Mouse (Mus musculus): ENCODE data around the gene Exoc5.
"Not testable (repeated sequence)": the region's sequence is repeated elsewhere in the genome, so short reads cannot be mapped to it uniquely, and the experiment has no call there.

Exoc5 gene

GRCm38 (mm10) chr14:49066274-49066823 lies at the start of gene Exoc5:
Exoc5 (minus strand) TSS chr14:49066653.
- Histone ChIP-seq H3K4me3 (replicated peaks; ENCODE audit: low read length) (peak within 1 kb of the TSS; percentile 93), H3K9me3 (ENCODE audit: low read length) (no peaks in the 10 kb centered on the region), H3K4me1 (replicated peaks; ENCODE audit: low read depth, low read length) (peaks cover 22% of the 10 kb centered on the region), H3K27me3 (ENCODE audit: insufficient read depth, low read length) (no peaks in the 10 kb centered on the region), H3K36me3 (ENCODE audit: insufficient read depth, low read length) (no peaks in the 10 kb centered on the region)
- TF ChIP-seq POU5F1 (IDR thresholded peaks at IDR 0.05; ENCODE audit: borderline replicate concordance, low read length) (no peak), CTCF (conservative IDR thresholded peaks at IDR 0.05; ENCODE audit: low read length) (no peak), NANOG (IDR thresholded peaks at IDR 0.05; ENCODE audit: borderline replicate concordance, low read length) (no peak)

- not testable (repeated sequence) for H3K27me3 ChIP-seq (ENCODE audit: insufficient read depth, low read length); H3K36me3 ChIP-seq (ENCODE audit: insufficient read depth, low read length); H3K4me3 ChIP-seq (replicated peaks; ENCODE audit: low read length); H3K9me3 ChIP-seq (ENCODE audit: low read length); H3K4me1 ChIP-seq (replicated peaks; ENCODE audit: low read depth, low read length)
Observed at GRCm38 (mm10) chr14:49091755-49092154, 25.3 kb upstream of the Exoc5 start.

- no peaks in the 10 kb centered on the region for H3K9me3 ChIP-seq (ENCODE audit: low read length)
- TF ChIP-seq POU5F1 (IDR thresholded peaks at IDR 0.05; ENCODE audit: borderline replicate concordance, low read length): no peak
- TF ChIP-seq NANOG (IDR thresholded peaks at IDR 0.05; ENCODE audit: borderline replicate concordance, low read length): no peak
- H3K4me3 ChIP-seq (replicated peaks; ENCODE audit: low read length): no peak overlapping the region
- H3K4me1 ChIP-seq (replicated peaks; ENCODE audit: low read depth, low read length): 0 out of 2 replicates have a peak, but pooled peaks cover 9% of the 10 kb centered on the region
- H3K36me3 ChIP-seq (ENCODE audit: insufficient read depth, low read length): 0 out of 2 replicates have a peak, but pooled peaks cover 7% of the 10 kb centered on the region
- H3K27me3 ChIP-seq (ENCODE audit: insufficient read depth, low read length): no peaks in the 10 kb centered on the region
Observed at GRCm38 (mm10) chr14:49091277-49091676, 24.8 kb upstream of the Exoc5 start.

- no peak overlapping the region for H3K4me3 ChIP-seq (replicated peaks; ENCODE audit: low read length)
- no peak for TF ChIP-seq CTCF (conservative IDR thresholded peaks at IDR 0.05; ENCODE audit: low read length)
- TF ChIP-seq NANOG (IDR thresholded peaks at IDR 0.05; ENCODE audit: borderline replicate concordance, low read length): no peak
- no peak for TF ChIP-seq POU5F1 (IDR thresholded peaks at IDR 0.05; ENCODE audit: borderline replicate concordance, low read length)
- no peaks in the 10 kb centered on the region for H3K9me3 ChIP-seq (ENCODE audit: low read length)
- no peaks in the 10 kb centered on the region for H3K27me3 ChIP-seq (ENCODE audit: insufficient read depth, low read length)
- H3K4me1 ChIP-seq (replicated peaks; ENCODE audit: low read depth, low read length): 0 out of 2 replicates have a peak, but pooled peaks cover 9% of the 10 kb centered on the region
- 0 out of 2 replicates have a peak, but pooled peaks cover 7% of the 10 kb centered on the region for H3K36me3 ChIP-seq (ENCODE audit: insufficient read depth, low read length)
Observed at GRCm38 (mm10) chr14:49090102-49090501, 23.6 kb upstream of the Exoc5 start.

- Histone ChIP-seq H3K9me3 (ENCODE audit: low read length) (no peaks in the 10 kb centered on the region), H3K4me1 (replicated peaks; ENCODE audit: low read depth, low read length) (0 out of 2 replicates have a peak, but pooled peaks cover 9% of the 10 kb centered on the region), H3K27me3 (ENCODE audit: insufficient read depth, low read length) (no peaks in the 10 kb centered on the region), H3K36me3 (ENCODE audit: insufficient read depth, low read length) (0 out of 2 replicates have a peak, but pooled peaks cover 7% of the 10 kb centered on the region), H3K4me3 (replicated peaks; ENCODE audit: low read length) (no peak overlapping the region)
- TF ChIP-seq NANOG (IDR thresholded peaks at IDR 0.05; ENCODE audit: borderline replicate concordance, low read length) (no peak), POU5F1 (IDR thresholded peaks at IDR 0.05; ENCODE audit: borderline replicate concordance, low read length) (no peak), CTCF (conservative IDR thresholded peaks at IDR 0.05; ENCODE audit: low read length) (no peak)
Observed at GRCm38 (mm10) chr14:49089461-49090058, 23.1 kb upstream of the Exoc5 start.

- H3K4me1 ChIP-seq (replicated peaks; ENCODE audit: low read depth, low read length): 0 out of 2 replicates have a peak, but pooled peaks cover 9% of the 10 kb centered on the region
- H3K27me3 ChIP-seq (ENCODE audit: insufficient read depth, low read length): no peaks in the 10 kb centered on the region
- no peak overlapping the region for H3K4me3 ChIP-seq (replicated peaks; ENCODE audit: low read length)
- peaks cover 17% of the 10 kb centered on the region for H3K36me3 ChIP-seq (ENCODE audit: insufficient read depth, low read length)
- TF ChIP-seq POU5F1 (IDR thresholded peaks at IDR 0.05; ENCODE audit: borderline replicate concordance, low read length) (no peak), NANOG (IDR thresholded peaks at IDR 0.05; ENCODE audit: borderline replicate concordance, low read length) (no peak), CTCF (conservative IDR thresholded peaks at IDR 0.05; ENCODE audit: low read length) (no peak)
- H3K9me3 ChIP-seq (ENCODE audit: low read length): no peaks in the 10 kb centered on the region
Observed at GRCm38 (mm10) chr14:49088155-49089048, 21.9 kb upstream of the Exoc5 start.

GRCm38 (mm10) chr14:49086522-49086921 lies 20.1 kb upstream of the Exoc5 start:
- Histone ChIP-seq H3K4me1 (replicated peaks; ENCODE audit: low read depth, low read length) (0 out of 2 replicates have a peak, but pooled peaks cover 9% of the 10 kb centered on the region), H3K4me3 (replicated peaks; ENCODE audit: low read length) (no peak overlapping the region), H3K36me3 (ENCODE audit: insufficient read depth, low read length) (peaks cover 26% of the 10 kb centered on the region), H3K27me3 (ENCODE audit: insufficient read depth, low read length) (no peaks in the 10 kb centered on the region), H3K9me3 (ENCODE audit: low read length) (no peaks in the 10 kb centered on the region)
- TF ChIP-seq POU5F1 (IDR thresholded peaks at IDR 0.05; ENCODE audit: borderline replicate concordance, low read length): no peak

GRCm38 (mm10) chr14:49078820-49079219 lies 12.4 kb upstream of the Exoc5 start:
- Histone ChIP-seq H3K4me3 (replicated peaks; ENCODE audit: low read length) (no peak overlapping the region), H3K9me3 (ENCODE audit: low read length) (no peaks in the 10 kb centered on the region), H3K27me3 (ENCODE audit: insufficient read depth, low read length) (no peaks in the 10 kb centered on the region), H3K36me3 (ENCODE audit: insufficient read depth, low read length) (peaks cover 29% of the 10 kb centered on the region), H3K4me1 (replicated peaks; ENCODE audit: low read depth, low read length) (no peaks in the 10 kb centered on the region)
- TF ChIP-seq CTCF (conservative IDR thresholded peaks at IDR 0.05; ENCODE audit: low read length): no peak
- no peak for TF ChIP-seq NANOG (IDR thresholded peaks at IDR 0.05; ENCODE audit: borderline replicate concordance, low read length)
- TF ChIP-seq POU5F1 (IDR thresholded peaks at IDR 0.05; ENCODE audit: borderline replicate concordance, low read length): no peak

Data from E14TG2a.4 (cell line).